Mouse (Mus musculus) hindbrain, embryonic 12.5 days (tissue): ENCODE measurements around the gene Tmem185b. TPM values are rescaled to one million over a fixed set of nuclear protein-coding genes. Genes with fewer than 3 reads are reported as not detected.

ENCODE experiments used
- ATAC-seq: fragments of 200-750 bp; cut with Nextera tagmentation; 2 replicates; pipeline ENCODE4 v1.8.0; 2017; ENCODE audit warnings: moderate TSS enrichment; ENCODE audit not compliant: low FRiP score
- H3K27ac ChIP-seq: fragments of 300-500 bp; sonication (generic); 2 replicates; pipeline ENCODE4 v1.5.1; 2016; ENCODE audit warnings: mild to moderate bottlenecking
- H3K27me3 ChIP-seq: fragments of 300-500 bp; sonication (generic); 2 replicates; pipeline ENCODE4 v1.6.1; 2016; ENCODE audit warnings: mild to moderate bottlenecking
- H3K36me3 ChIP-seq: fragments of 300-500 bp; sonication (generic); 2 replicates; pipeline ENCODE4 v1.6.1; 2016; ENCODE audit warnings: mild to moderate bottlenecking
- H3K4me1 ChIP-seq: fragments of 300-500 bp; sonication (generic); 2 replicates; pipeline ENCODE4 v1.6.1; 2016
- H3K4me2 ChIP-seq: fragments of 300-500 bp; sonication (generic); replicated peaks from 2 replicates; pipeline ENCODE4 v1.6.1; 2016; ENCODE audit warnings: mild to moderate bottlenecking
- H3K4me3 ChIP-seq: fragments of 300-500 bp; sonication (generic); 2 replicates; pipeline ENCODE4 v1.5.1; 2016; ENCODE audit warnings: mild to moderate bottlenecking
- H3K9ac ChIP-seq: fragments of 300-500 bp; sonication (generic); 2 replicates; pipeline ENCODE4 v1.6.1; 2016; ENCODE audit warnings: mild to moderate bottlenecking, moderate library complexity
- H3K9me3 ChIP-seq: fragments of 300-500 bp; sonication (generic); replicated peaks from 2 replicates; pipeline ENCODE4 v1.6.1; 2016; ENCODE audit warnings: mild to moderate bottlenecking
- WGBS: fragments of 180-500 bp; shearing (Covaris S2); methylation state at CpG from one replicate; pipeline ENCODE4 v1.1.7; 2016; 5-methylcytosine and 5-hydroxymethylcytosine counted together
- polyA plus RNA-seq: library from polyadenylated mRNA; unstranded; fragments of >200 nt; fragmentation: Nextera tagmentation; extraction: Ambion mirVana; gene quantifications from 2 replicates; pipeline ENCODE4 v1.2.1, GENCODE M21; 2016

Gene Tmem185b
- polyA plus RNA-seq, 1 experiment from 2014 or later, result 19.9 TPM

GRCm38 (mm10) chr1:119545164-119545563 is 19.2 kb downstream of the Tmem185b start:
- H3K4me3 ChIP-seq, result no peak overlapping the region
- WGBS, result 84% methylated on average over 2 of the region's 2 CpGs
- H3K4me2 ChIP-seq, result no peak overlapping the region
- no peak for ATAC-seq
- H3K9me3 ChIP-seq, result no peaks in the 10 kb centered on the region
- H3K4me1 ChIP-seq, result no peaks in the 10 kb centered on the region
- no peak overlapping the region for H3K27ac ChIP-seq
- no peak overlapping the region for H3K9ac ChIP-seq
- no peaks in the 10 kb centered on the region for H3K36me3 ChIP-seq
- H3K27me3 ChIP-seq, result no peaks in the 10 kb centered on the region

- ATAC-seq, result no peak
- no peaks in the 10 kb centered on the region for H3K9me3 ChIP-seq
- no peak overlapping the region for H3K4me2 ChIP-seq
- H3K27me3 ChIP-seq, result no peaks in the 10 kb centered on the region
- 91% methylated on average over 4 of the region's 4 CpGs for WGBS
- H3K27ac ChIP-seq, result no peak overlapping the region
- H3K4me1 ChIP-seq, result no peaks in the 10 kb centered on the region
- no peaks in the 10 kb centered on the region for H3K36me3 ChIP-seq
- H3K9ac ChIP-seq, result no peak overlapping the region
- H3K4me3 ChIP-seq, result no peak overlapping the region
Measured at GRCm38 (mm10) chr1:119545671-119546070, 19.7 kb downstream of the Tmem185b start.

DNA sequence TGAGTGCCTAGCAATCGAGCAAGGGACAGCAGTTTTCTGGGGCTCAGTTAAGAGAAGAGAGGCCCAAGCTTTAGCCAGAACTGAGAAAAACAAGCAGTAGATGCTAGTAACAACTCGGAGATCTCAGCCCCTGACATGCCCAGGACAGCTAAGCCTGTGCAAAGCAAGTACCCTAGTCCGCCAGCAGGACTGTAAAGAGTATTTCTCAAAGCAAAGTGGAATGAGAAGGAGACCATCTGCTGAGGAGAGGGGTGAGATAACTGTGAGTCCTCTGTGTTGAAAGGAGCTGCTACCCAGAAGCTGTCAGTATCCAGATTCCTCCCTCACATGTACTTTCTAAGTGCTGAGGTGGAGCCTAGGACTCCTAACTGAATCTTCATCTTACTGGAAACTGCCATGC is 20.5 kb downstream of the Tmem185b start:
- Histone ChIP-seq H3K27ac (no peak overlapping the region), H3K9ac (no peak overlapping the region), H3K36me3 (no peaks in the 10 kb centered on the region), H3K27me3 (no peaks in the 10 kb centered on the region), H3K4me2 (no peak overlapping the region), H3K4me1 (no peaks in the 10 kb centered on the region), H3K9me3 (no peaks in the 10 kb centered on the region), H3K4me3 (no peak overlapping the region)
- 89% methylated on average over 3 of the region's 3 CpGs for WGBS
- no peak for ATAC-seq

DNA sequence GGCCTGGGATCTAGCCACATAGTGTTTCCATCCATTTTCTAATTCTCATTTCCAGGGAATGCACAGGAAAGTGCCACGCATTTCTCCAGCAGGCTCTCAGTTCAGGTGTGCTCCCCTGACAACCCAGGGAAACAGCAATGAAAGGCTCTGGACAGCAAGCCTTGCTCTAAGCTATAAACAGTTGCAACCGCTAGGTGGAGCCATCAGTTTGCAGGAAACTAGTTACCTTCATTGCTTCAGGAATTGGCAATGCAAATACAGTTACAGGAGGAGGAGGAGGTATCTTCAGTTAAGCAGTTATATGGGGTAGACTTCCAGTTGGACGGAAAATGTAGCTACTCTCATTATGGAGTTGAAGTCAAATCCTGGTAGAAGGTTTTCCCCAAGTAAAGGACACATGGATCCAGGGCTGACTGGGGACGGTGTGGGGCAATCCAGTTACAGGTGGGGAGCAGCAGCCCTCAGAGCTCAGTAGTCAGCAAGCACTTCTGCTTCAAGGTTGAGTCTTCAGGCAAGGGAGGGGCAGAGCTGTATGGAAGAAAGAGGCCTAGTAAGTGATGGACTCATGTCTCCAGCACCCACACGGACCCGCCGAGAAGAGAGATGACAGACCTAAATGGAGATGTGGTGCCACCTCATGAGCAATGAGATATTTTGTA is 22.8 kb downstream of the Tmem185b start:
- WGBS, result 75% methylated on average over 7 of the region's 7 CpGs
- Histone ChIP-seq H3K9me3 (no peaks in the 10 kb centered on the region), H3K4me1 (no peaks in the 10 kb centered on the region), H3K9ac (no peak overlapping the region), H3K36me3 (peaks cover 7% of the 10 kb centered on the region; the same call in 1 of the 2 replicates), H3K27me3 (no peaks in the 10 kb centered on the region), H3K4me2 (no peak overlapping the region), H3K27ac (no peak overlapping the region), H3K4me3 (no peak overlapping the region)
- ATAC-seq, result 0 out of 2 replicates have a peak, but pooled peaks have one; percentile 26

- H3K27me3 ChIP-seq, result no peaks in the 10 kb centered on the region
- H3K9me3 ChIP-seq, result no peaks in the 10 kb centered on the region
- no peak overlapping the region for H3K9ac ChIP-seq
- H3K4me3 ChIP-seq, result no peak overlapping the region
- ATAC-seq, result no peak
- H3K4me1 ChIP-seq, result no peaks in the 10 kb centered on the region
- no peak overlapping the region for H3K4me2 ChIP-seq
- 89% methylated on average over 7 of the region's 7 CpGs for WGBS
- peaks cover 9% of the 10 kb centered on the region; the same call in 1 of the 2 replicates for H3K36me3 ChIP-seq
- no peak overlapping the region for H3K27ac ChIP-seq
Measured at GRCm38 (mm10) chr1:119549327-119549689, 23.3 kb downstream of the Tmem185b start.

- Histone ChIP-seq H3K4me2 (no peak overlapping the region), H3K4me3 (no peak overlapping the region), H3K9me3 (no peaks in the 10 kb centered on the region), H3K36me3 (peaks cover 12% of the 10 kb centered on the region; the same call in 1 of the 2 replicates), H3K9ac (no peak overlapping the region), H3K27ac (no peak overlapping the region), H3K27me3 (no peaks in the 10 kb centered on the region), H3K4me1 (no peaks in the 10 kb centered on the region)
- ATAC-seq, result no peak
- 94% methylated on average over 2 of the region's 2 CpGs for WGBS
Measured at GRCm38 (mm10) chr1:119550064-119550463, 24.1 kb downstream of the Tmem185b start.

- no peak for ATAC-seq
- no peak overlapping the region for H3K9ac ChIP-seq
- H3K36me3 ChIP-seq, result peaks cover 12% of the 10 kb centered on the region; the same call in 1 of the 2 replicates
- H3K9me3 ChIP-seq, result no peaks in the 10 kb centered on the region
- no peaks in the 10 kb centered on the region for H3K27me3 ChIP-seq
- H3K4me3 ChIP-seq, result no peak overlapping the region
- H3K27ac ChIP-seq, result no peak overlapping the region
- 91% methylated on average over 1 of the region's 1 CpGs for WGBS
- no peak overlapping the region for H3K4me2 ChIP-seq
- no peaks in the 10 kb centered on the region for H3K4me1 ChIP-seq
Measured at GRCm38 (mm10) chr1:119551651-119552050, 25.7 kb downstream of the Tmem185b start.

GRCm38 (mm10) chr1:119555651-119556050 is 29.7 kb downstream of the Tmem185b start:
- H3K9me3 ChIP-seq, result peaks cover 1% of the 10 kb centered on the region; the same call in 1 of the 2 replicates
- no peaks in the 10 kb centered on the region for H3K27me3 ChIP-seq
- no peaks in the 10 kb centered on the region for H3K4me1 ChIP-seq
- H3K4me3 ChIP-seq, result no peak overlapping the region
- H3K9ac ChIP-seq, result no peak overlapping the region
- WGBS, result 79% methylated on average over 5 of the region's 5 CpGs
- H3K36me3 ChIP-seq, result peaks cover 12% of the 10 kb centered on the region; the same call in 1 of the 2 replicates
- no peak for ATAC-seq
- no peak overlapping the region for H3K4me2 ChIP-seq
- no peak overlapping the region for H3K27ac ChIP-seq

- H3K4me1 ChIP-seq, result no peaks in the 10 kb centered on the region
- H3K27me3 ChIP-seq, result no peaks in the 10 kb centered on the region
- no peak overlapping the region for H3K4me3 ChIP-seq
- H3K27ac ChIP-seq, result no peak overlapping the region
- ATAC-seq, result no peak
- no peak overlapping the region for H3K9ac ChIP-seq
- H3K9me3 ChIP-seq, result peaks cover 7% of the 10 kb centered on the region
- no peak overlapping the region for H3K4me2 ChIP-seq
- WGBS, result 85% methylated on average over 4 of the region's 4 CpGs
- peaks cover 17% of the 10 kb centered on the region; the same call in 1 of the 2 replicates for H3K36me3 ChIP-seq
Measured at GRCm38 (mm10) chr1:119557641-119558395, 31.9 kb downstream of the Tmem185b start.

GRCm38 (mm10) chr1:119565531-119565930 is 39.6 kb downstream of the Tmem185b start:
- peaks cover 16% of the 10 kb centered on the region for H3K36me3 ChIP-seq
- ATAC-seq, result no peak

GRCm38 (mm10) chr1:119570134-119570533 is 44.2 kb downstream of the Tmem185b start:
- Histone ChIP-seq H3K9ac (no peak overlapping the region), H3K9me3 (no peaks in the 10 kb centered on the region), H3K27me3 (no peaks in the 10 kb centered on the region), H3K27ac (no peak overlapping the region), H3K4me1 (no peaks in the 10 kb centered on the region), H3K4me2 (no peak overlapping the region), H3K4me3 (no peak overlapping the region), H3K36me3 (peaks cover 11% of the 10 kb centered on the region; the same call in 1 of the 2 replicates)
- WGBS, result 76% methylated on average over 1 of the region's 1 CpGs
- ATAC-seq, result no peak

More at GRCm38 (mm10) chr1:119565531-119565930, 39.6 kb downstream of the Tmem185b start:
- 94% methylated on average over 4 of the region's 4 CpGs for WGBS
- H3K27ac ChIP-seq, result no peak overlapping the region
- H3K4me2 ChIP-seq, result no peak overlapping the region
- H3K9me3 ChIP-seq, result peaks cover 6% of the 10 kb centered on the region
- no peak overlapping the region for H3K4me3 ChIP-seq
- H3K9ac ChIP-seq, result no peak overlapping the region
- no peaks in the 10 kb centered on the region for H3K27me3 ChIP-seq
- H3K4me1 ChIP-seq, result no peaks in the 10 kb centered on the region
